Mouse (Mus musculus): ENCODE results near the gene Gbgt1.

The Gbgt1 gene

DNA sequence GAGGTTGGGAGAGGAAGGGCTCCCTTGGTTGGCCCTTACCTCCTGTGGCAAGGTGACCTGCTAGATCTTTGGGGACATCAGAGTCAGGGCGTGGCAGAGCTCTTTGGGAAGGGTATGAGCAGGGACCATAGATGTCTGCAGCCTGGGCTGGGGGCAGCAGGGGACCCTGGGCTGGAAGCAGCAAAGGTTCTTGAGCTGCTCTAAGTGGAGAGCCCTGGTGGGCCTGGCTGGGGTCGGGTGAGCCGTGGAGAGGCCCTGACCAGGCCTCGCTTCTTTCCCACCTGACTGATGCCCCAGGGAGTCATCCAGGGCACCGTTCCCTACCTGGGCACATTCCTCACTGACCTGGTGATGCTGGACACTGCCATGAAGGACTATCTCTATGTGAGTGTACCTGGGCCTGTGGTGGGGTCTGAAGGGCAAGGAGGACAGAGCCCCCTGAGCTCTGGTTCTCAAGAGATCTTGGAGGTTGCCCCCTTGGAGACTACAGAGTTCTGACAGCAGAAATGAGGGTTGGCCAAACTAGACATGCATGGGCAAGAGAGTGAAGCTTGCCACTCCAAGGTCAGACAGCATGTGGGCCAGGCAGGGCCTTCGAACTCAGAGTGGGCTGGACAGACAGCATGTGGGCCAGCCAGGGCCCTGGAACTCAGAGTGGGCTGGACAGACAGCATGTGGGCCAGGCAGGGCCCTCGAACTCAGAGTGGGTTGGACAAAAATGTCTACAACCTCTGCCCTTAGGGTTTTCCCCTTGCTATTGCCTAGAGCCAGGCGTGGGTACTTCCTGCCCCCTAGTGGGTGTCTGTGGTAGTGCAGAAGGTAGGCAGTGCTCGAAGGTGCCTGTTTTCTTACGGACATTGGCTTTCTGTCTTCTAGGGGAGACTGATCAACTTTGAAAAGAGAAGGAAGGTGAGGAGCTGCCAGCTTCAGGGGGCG is 50.8 kb downstream of the Gbgt1 start:
- DNase-seq (ENCODE audit: low spot score in 2 of 2), result peak in 1 of 2 experiments; percentile 78

DNA sequence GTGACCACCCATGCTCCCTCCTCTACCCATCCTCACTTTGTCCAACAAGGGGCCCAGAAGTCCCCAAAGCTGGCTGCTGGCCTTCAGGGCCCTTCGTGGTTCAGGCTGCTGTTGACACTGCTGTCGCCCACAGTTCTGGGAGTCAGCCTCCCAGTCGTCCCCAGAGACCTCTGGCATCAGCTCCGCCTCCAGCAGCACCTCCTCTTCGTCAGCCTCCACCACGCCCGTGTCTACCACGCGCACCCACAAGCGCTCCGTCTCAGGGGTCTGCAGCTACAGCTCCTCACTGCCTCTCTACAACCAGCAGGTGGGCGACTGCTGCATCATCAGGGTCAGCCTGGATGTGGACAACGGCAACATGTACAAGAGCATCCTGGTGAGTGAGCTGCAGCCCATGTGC is 52.5 kb downstream of the Gbgt1 start:
- DNase-seq (ENCODE audit: low spot score in 2 of 2), result no peak

DNA sequence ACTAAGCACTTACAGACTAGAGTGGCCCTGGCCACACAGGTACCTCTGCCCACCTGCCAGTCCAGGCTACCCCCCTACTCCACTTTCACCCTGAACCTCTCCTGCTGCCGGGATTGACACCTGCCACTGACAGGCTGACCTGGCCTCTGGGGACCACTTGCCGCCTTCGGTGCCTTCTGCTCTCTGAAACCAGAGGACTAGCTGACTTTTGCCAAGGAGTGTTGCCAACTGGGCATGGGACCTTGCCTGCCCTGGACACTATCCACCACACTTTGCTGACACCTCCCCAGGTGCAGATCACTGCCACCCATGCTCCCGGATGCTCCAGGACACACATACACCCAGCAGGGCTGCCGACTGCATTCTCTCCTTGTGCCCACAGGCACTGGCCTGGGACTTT is 55.6 kb downstream of the Gbgt1 start:
- no peak for DNase-seq (ENCODE audit: low spot score in 2 of 2)

Measured in frontal cortex, postnatal 10 days (tissue).